Mouse (Mus musculus): ENCODE data around the gene Spop. TPM values are rescaled to one million over a fixed set of nuclear protein-coding genes. Genes with fewer than 3 reads are reported as not detected.

Gene Spop
- polyA plus RNA-seq, 1 experiment from 2014 or later, result 89.6 TPM

DNA sequence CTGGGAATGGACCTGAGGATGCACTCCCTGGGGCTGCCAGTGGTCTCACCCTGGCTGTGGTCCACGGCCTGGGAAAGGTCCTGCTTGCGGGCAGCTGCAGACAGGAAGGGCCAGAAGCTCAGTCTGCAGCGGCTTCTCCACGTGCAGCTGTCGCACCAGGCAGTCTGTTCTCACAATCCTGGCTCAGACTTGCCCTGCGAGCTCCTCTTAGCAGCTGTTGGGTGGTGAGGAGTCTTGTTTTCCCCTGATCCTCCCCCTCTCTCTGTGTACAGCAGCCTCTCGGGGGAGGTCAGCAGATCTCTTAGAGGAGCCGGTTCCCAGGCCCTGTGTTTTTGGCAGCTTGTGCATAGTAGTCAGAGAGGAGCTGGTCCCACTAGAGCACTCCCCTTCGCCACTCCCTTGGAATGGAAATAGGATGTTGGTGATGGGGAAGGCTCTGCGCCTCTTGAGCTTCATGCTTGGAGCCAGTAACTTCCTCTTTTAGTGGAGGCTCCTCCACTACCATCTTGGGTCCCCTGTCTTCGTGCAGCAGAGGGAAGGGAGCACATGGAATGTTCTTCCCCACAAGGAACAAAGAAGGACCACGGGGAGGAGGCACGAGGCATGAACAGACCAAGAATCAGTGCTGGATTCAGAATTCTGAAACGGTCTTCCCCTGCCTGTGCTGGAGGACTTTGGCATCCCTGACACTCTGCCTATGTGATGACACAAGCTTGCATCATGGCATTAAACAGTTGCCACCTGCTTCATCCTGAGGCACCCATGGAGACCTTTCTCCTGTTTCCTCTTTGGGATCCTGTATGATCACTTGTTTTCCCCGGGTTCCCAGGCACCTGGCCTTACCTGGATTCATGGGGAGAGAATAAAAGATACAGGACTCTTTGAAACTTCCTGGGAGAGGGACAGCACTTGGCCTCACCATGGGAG is 43.7 kb upstream of the Spop start:
- Histone ChIP-seq H3K4me3 (ENCODE audit: control insufficient read depth in 1 of 2, insufficient read depth in 1 of 2, low read depth in 1 of 2, low read length in 2 of 2) (no peak overlapping the region), H3K27me3 (ENCODE audit: control insufficient read depth, insufficient read depth, low read length) (no peaks in the 10 kb centered on the region), H3K4me2 (ENCODE audit: low read length) (no peak overlapping the region), H3K9ac (ENCODE audit: low read length) (no peak overlapping the region), H3K4me1 (ENCODE audit: control insufficient read depth in 2 of 2, insufficient read depth in 2 of 2, low read length in 2 of 2) (peaks cover 6 to 16% of the 10 kb centered on the region in 2 experiments; a peak in 3 of 4 replicates), H3K27ac (replicated peaks in 1 of 2; ENCODE audit: control insufficient read depth in 1 of 2, insufficient read depth in 1 of 2, low read depth in 2 of 2, low read length in 2 of 2) (peak overlapping the region in 1 of 2 experiments; percentile 23; a peak in 1 of 4 replicates), H3K9me3 (ENCODE audit: control insufficient read depth, low read length) (no peaks in the 10 kb centered on the region), H3K36me3 (ENCODE audit: control insufficient read depth, insufficient read depth, low read length) (peaks cover 20% of the 10 kb centered on the region)
- ATAC-seq (ENCODE audit: insufficient number of reproducible peaks, insufficient read depth, low FRiP score, low read depth), result no peak; the same call in 1 of the 2 replicates
- WGBS, result 59% methylated on average over 15 of the region's 15 CpGs

DNA sequence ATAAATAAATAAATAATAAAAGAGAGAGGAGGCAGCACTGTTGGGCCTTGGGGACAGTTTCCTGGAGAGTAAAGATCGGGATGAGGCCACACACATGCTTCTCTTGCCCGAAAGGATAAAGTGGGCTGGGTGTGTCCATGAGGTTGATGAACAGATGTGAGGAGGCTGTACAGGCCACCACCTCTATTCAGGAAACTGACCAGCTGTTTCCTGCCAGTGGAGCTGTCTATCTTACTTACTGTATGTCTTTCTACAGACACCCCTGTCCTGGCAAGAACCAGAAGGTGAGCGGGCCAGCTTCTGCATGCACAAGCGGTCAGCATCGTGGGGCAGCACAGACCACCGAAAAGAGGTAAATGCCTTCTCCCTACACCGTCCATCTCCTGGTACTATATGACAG is 42.7 kb upstream of the Spop start:
- 88% methylated on average over 7 of the region's 7 CpGs for WGBS
- no peak overlapping the region for H3K27ac ChIP-seq (replicated peaks in 1 of 2; ENCODE audit: control insufficient read depth in 1 of 2, insufficient read depth in 1 of 2, low read depth in 2 of 2, low read length in 2 of 2)
- H3K4me2 ChIP-seq (ENCODE audit: low read length), result no peak overlapping the region

DNA sequence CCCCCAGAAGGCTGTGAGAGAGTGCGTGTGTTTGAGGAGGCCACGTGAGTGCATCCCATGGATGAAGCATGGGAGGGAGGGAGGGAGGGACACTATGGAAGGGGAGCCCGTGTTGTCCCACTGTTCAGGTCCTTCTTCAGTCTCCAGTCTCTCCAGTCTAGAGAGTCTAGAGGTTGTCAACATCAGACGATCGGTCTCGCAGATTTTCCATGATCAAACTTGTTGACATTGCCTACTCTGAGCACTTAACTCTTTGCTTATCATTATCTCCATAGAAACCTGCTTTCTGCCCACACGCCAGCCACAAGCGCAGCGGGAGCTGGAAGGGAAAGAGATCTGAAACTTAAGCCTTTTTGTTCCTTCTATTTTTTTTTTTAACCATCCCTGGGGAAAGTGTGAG is 35.0 kb upstream of the Spop start:
- no peak for ATAC-seq (ENCODE audit: insufficient number of reproducible peaks, insufficient read depth, low FRiP score, low read depth)
- Histone ChIP-seq H3K27ac (replicated peaks in 1 of 2; ENCODE audit: control insufficient read depth in 1 of 2, insufficient read depth in 1 of 2, low read depth in 2 of 2, low read length in 2 of 2) (peak overlapping the region in 1 of 2 experiments; percentile 47; a peak in 1 of 4 replicates), H3K4me3 (ENCODE audit: control insufficient read depth in 1 of 2, insufficient read depth in 1 of 2, low read depth in 1 of 2, low read length in 2 of 2) (no peak overlapping the region), H3K9ac (ENCODE audit: low read length) (no peak overlapping the region), H3K4me1 (ENCODE audit: control insufficient read depth in 2 of 2, insufficient read depth in 2 of 2, low read length in 2 of 2) (peaks cover 0 to 2% of the 10 kb centered on the region in 2 experiments; a peak in 1 of 4 replicates), H3K27me3 (ENCODE audit: control insufficient read depth, insufficient read depth, low read length) (no peaks in the 10 kb centered on the region), H3K4me2 (ENCODE audit: low read length) (no peak overlapping the region), H3K9me3 (ENCODE audit: control insufficient read depth, low read length) (no peaks in the 10 kb centered on the region), H3K36me3 (ENCODE audit: control insufficient read depth, insufficient read depth, low read length) (peaks cover 40% of the 10 kb centered on the region)
- WGBS, result 31% methylated on average over 9 of the region's 9 CpGs

More for the DNA sequence above, 42.7 kb upstream of the Spop start:
- ATAC-seq (ENCODE audit: insufficient number of reproducible peaks, insufficient read depth, low FRiP score, low read depth), result no peak
- H3K9ac ChIP-seq (ENCODE audit: low read length), result no peak overlapping the region
- peaks cover 2 to 6% of the 10 kb centered on the region in 2 experiments; a peak in 2 of 4 replicates for H3K4me1 ChIP-seq (ENCODE audit: control insufficient read depth in 2 of 2, insufficient read depth in 2 of 2, low read length in 2 of 2)
- no peaks in the 10 kb centered on the region for H3K27me3 ChIP-seq (ENCODE audit: control insufficient read depth, insufficient read depth, low read length)
- H3K36me3 ChIP-seq (ENCODE audit: control insufficient read depth, insufficient read depth, low read length), result peaks cover 29% of the 10 kb centered on the region
- H3K9me3 ChIP-seq (ENCODE audit: control insufficient read depth, low read length), result no peaks in the 10 kb centered on the region
- no peak overlapping the region for H3K4me3 ChIP-seq (ENCODE audit: control insufficient read depth in 1 of 2, insufficient read depth in 1 of 2, low read depth in 1 of 2, low read length in 2 of 2)

DNA sequence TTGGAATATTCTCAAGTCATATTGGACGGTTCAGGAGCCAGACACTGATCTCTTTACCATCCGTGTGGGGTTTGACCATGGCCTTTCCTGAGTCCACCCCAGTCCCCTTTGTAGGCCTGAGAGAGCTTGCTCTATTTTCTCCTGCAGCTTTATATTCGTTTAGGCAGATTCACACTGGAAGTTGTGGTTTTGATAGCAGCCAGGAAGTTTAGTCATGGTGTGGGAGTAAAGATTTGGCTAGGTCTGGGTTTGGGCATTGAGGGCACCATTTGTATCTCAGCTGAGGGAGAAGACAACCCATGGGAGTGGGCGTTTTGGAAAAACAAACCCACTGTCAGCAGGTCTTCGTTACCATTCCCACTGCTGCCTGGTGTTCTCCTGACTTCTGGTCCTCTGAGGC is 34.3 kb upstream of the Spop start:
- 42% methylated on average over 5 of the region's 5 CpGs for WGBS
- ATAC-seq (ENCODE audit: insufficient number of reproducible peaks, insufficient read depth, low FRiP score, low read depth), result no peak
- H3K27ac ChIP-seq (replicated peaks in 1 of 2; ENCODE audit: control insufficient read depth in 1 of 2, insufficient read depth in 1 of 2, low read depth in 2 of 2, low read length in 2 of 2), result peak overlapping the region in 1 of 2 experiments; percentile 47; a peak in 1 of 4 replicates
- H3K4me3 ChIP-seq (ENCODE audit: control insufficient read depth in 1 of 2, insufficient read depth in 1 of 2, low read depth in 1 of 2, low read length in 2 of 2), result no peak overlapping the region
- H3K9ac ChIP-seq (ENCODE audit: low read length), result no peak overlapping the region
- no peaks in the 10 kb centered on the region for H3K27me3 ChIP-seq (ENCODE audit: control insufficient read depth, insufficient read depth, low read length)
- H3K36me3 ChIP-seq (ENCODE audit: control insufficient read depth, insufficient read depth, low read length), result peaks cover 40% of the 10 kb centered on the region
- no peaks in the 10 kb centered on the region for H3K9me3 ChIP-seq (ENCODE audit: control insufficient read depth, low read length)
- peaks cover 0 to 3% of the 10 kb centered on the region in 2 experiments; a peak in 1 of 4 replicates for H3K4me1 ChIP-seq (ENCODE audit: control insufficient read depth in 2 of 2, insufficient read depth in 2 of 2, low read length in 2 of 2)
- no peak overlapping the region for H3K4me2 ChIP-seq (ENCODE audit: low read length)

DNA sequence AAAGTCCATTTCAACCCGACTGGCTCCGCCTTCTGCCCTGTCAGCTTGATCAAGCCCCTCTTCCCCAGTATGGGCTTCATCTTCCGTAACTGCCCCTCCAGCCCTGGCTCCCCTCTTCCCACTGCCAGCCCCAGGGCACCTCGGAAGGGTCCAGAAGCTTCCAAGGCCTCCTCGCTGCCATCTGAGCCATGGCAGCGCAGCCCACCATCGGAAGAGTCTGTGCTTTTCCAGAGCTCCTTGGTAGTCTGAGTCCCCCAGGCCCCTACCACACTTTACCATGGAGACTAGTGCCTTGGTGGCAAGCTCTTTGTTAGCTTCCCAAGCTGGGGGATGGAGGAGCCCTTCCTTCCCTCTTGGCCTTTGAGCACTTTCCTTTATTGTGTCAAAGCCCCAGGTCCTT is 33.2 kb upstream of the Spop start:
- peaks cover 29% of the 10 kb centered on the region for H3K36me3 ChIP-seq (ENCODE audit: control insufficient read depth, insufficient read depth, low read length)
- no peaks in the 10 kb centered on the region for H3K27me3 ChIP-seq (ENCODE audit: control insufficient read depth, insufficient read depth, low read length)
- no peak for ATAC-seq (ENCODE audit: insufficient number of reproducible peaks, insufficient read depth, low FRiP score, low read depth)
- no peak overlapping the region for H3K4me3 ChIP-seq (ENCODE audit: control insufficient read depth in 1 of 2, insufficient read depth in 1 of 2, low read depth in 1 of 2, low read length in 2 of 2)
- H3K4me2 ChIP-seq (ENCODE audit: low read length), result no peak overlapping the region
- H3K9ac ChIP-seq (ENCODE audit: low read length), result no peak overlapping the region
- peaks cover 3 to 6% of the 10 kb centered on the region in 2 experiments; a peak in 3 of 4 replicates for H3K4me1 ChIP-seq (ENCODE audit: control insufficient read depth in 2 of 2, insufficient read depth in 2 of 2, low read length in 2 of 2)
- no peaks in the 10 kb centered on the region for H3K9me3 ChIP-seq (ENCODE audit: control insufficient read depth, low read length)
- no peak overlapping the region for H3K27ac ChIP-seq (replicated peaks in 1 of 2; ENCODE audit: control insufficient read depth in 1 of 2, insufficient read depth in 1 of 2, low read depth in 2 of 2, low read length in 2 of 2)
- 83% methylated on average over 7 of the region's 7 CpGs for WGBS

DNA sequence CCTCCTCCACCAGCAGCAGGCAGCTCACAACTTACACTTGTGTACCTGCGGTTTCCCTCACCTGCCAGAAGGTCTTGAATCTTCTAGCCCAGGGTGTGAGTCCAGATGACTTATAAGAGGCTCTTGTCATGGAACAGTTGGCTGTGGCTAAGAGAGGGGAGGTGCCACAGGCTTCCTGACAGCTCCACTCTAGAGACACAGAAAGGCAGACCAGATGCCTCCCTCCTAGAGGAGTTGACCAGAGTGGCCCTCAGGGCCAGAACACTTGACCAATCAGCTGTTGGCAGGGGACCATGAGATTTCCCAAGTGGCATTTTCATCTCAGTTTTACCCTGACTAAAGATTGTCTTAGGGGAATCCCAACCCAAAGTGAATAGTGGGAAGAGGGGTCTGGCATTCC is 32.7 kb upstream of the Spop start:
- no peak overlapping the region for H3K27ac ChIP-seq (replicated peaks in 1 of 2; ENCODE audit: control insufficient read depth in 1 of 2, insufficient read depth in 1 of 2, low read depth in 2 of 2, low read length in 2 of 2)
- no peak for ATAC-seq (ENCODE audit: insufficient number of reproducible peaks, insufficient read depth, low FRiP score, low read depth)
- no peak overlapping the region for H3K4me2 ChIP-seq (ENCODE audit: low read length)
- peaks cover 26% of the 10 kb centered on the region for H3K36me3 ChIP-seq (ENCODE audit: control insufficient read depth, insufficient read depth, low read length)
- no peak overlapping the region for H3K4me3 ChIP-seq (ENCODE audit: control insufficient read depth in 1 of 2, insufficient read depth in 1 of 2, low read depth in 1 of 2, low read length in 2 of 2)
- no peaks in the 10 kb centered on the region for H3K9me3 ChIP-seq (ENCODE audit: control insufficient read depth, low read length)
- H3K9ac ChIP-seq (ENCODE audit: low read length), result no peak overlapping the region
- H3K4me1 ChIP-seq (ENCODE audit: control insufficient read depth in 2 of 2, insufficient read depth in 2 of 2, low read length in 2 of 2), result peaks cover 3 to 10% of the 10 kb centered on the region in 2 experiments; a peak in 3 of 4 replicates
- WGBS, result 86% methylated on average over 1 of the region's 1 CpGs
- no peaks in the 10 kb centered on the region for H3K27me3 ChIP-seq (ENCODE audit: control insufficient read depth, insufficient read depth, low read length)

DNA sequence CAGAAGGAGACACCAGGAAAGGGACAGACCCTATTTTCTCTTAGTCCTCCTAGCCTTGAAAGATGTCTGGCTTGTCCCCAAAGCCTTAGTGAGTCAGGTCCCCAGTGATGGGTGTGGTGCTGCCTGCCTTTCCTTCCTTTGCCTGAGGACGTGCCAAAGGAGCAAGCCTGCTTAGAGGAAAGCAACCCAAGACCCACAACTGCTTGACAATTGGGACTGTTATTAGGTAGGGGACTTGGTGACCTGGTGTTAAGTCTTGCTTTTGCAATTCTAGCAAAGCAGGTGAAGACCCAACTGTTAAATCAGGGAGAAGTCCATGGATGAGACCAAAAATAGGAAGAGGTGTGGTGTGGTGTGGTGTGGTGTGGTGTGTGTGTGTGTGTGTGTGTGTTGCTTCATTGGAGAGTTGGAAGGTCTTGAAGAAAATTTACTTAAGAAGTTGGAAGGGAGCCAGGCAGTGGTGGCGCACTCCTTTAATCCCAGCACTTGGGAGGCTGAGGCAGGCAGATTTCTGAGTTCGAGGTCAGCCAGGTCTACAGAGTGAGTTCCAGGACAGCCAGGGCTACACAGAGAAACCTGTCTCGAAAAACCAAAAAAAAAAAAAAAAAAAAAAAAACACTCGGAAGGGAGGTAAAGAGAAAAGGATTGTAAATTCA is 30.4 kb upstream of the Spop start:
- no peak for ATAC-seq (ENCODE audit: insufficient number of reproducible peaks, insufficient read depth, low FRiP score, low read depth)
- H3K9ac ChIP-seq (ENCODE audit: low read length), result no peak overlapping the region
- H3K27me3 ChIP-seq (ENCODE audit: control insufficient read depth, insufficient read depth, low read length), result no peaks in the 10 kb centered on the region
- H3K4me1 ChIP-seq (ENCODE audit: control insufficient read depth in 2 of 2, insufficient read depth in 2 of 2, low read length in 2 of 2), result peaks cover 3 to 10% of the 10 kb centered on the region in 2 experiments; a peak in 3 of 4 replicates
- H3K4me2 ChIP-seq (ENCODE audit: low read length), result 0 out of 2 replicates have a peak overlapping the region, but pooled peaks have one; percentile 81
- no peak overlapping the region for H3K4me3 ChIP-seq (ENCODE audit: control insufficient read depth in 1 of 2, insufficient read depth in 1 of 2, low read depth in 1 of 2, low read length in 2 of 2)
- H3K9me3 ChIP-seq (ENCODE audit: control insufficient read depth, low read length), result no peaks in the 10 kb centered on the region
- 84% methylated on average over 5 of the region's 5 CpGs for WGBS
- H3K27ac ChIP-seq (replicated peaks in 1 of 2; ENCODE audit: control insufficient read depth in 1 of 2, insufficient read depth in 1 of 2, low read depth in 2 of 2, low read length in 2 of 2), result no peak overlapping the region
- H3K36me3 ChIP-seq (ENCODE audit: control insufficient read depth, insufficient read depth, low read length), result peaks cover 35% of the 10 kb centered on the region
